Mouse (Mus musculus) CH12.LX (cell line): ENCODE data around the gene Gtf2h1. TPM values are rescaled to one million over a fixed set of nuclear protein-coding genes. Genes with fewer than 3 reads are reported as not detected.

Source experiments
- DNase-seq: peaks from one replicate; pipeline ENCODE4 v3.0.0-alpha.2; 2013; ENCODE audit errors: extremely low read depth
- H3K27ac ChIP-seq: 2 replicates; pipeline ENCODE4 v1.5.1; 2012; ENCODE audit warnings: low read depth, mild to moderate bottlenecking, control low read depth, moderate library complexity; ENCODE audit not compliant: insufficient read depth
- H3K27me3 ChIP-seq: replicated peaks from 2 replicates; pipeline ENCODE3; 2012; ENCODE audit warnings: inconsistent platforms
- H3K36me3 ChIP-seq, 2 experiments: replicated peaks in 1 of 2; 2 replicates each; pipeline versions ENCODE3 to v1.6.1; 2012; ENCODE audit warnings: inconsistent platforms in 1 of 2, low read length in 1 of 2, mild to moderate bottlenecking in 1 of 2, mixed read lengths in 1 of 2, moderate library complexity in 1 of 2; ENCODE audit not compliant: control insufficient read depth in 1 of 2, insufficient read depth in 1 of 2
- H3K4me1 ChIP-seq, 2 experiments: 2 replicates each; pipeline ENCODE4 v1.6.1; 2012; ENCODE audit warnings: inconsistent platforms in 1 of 2, moderate library complexity in 1 of 2; ENCODE audit not compliant: insufficient read depth in 2 of 2, control insufficient read depth in 1 of 2
- H3K4me2 ChIP-seq: 2 replicates; pipeline ENCODE4 v1.6.1; 2012; ENCODE audit warnings: low read depth, mild to moderate bottlenecking, control low read depth; ENCODE audit not compliant: poor library complexity, insufficient read depth, severe bottlenecking
- H3K4me3 ChIP-seq, 3 experiments: fragments of 150-350 bp in 1 of 3; sonication (generic) in 1 of 3; replicated peaks in 1 of 3; 2 replicates each; pipeline versions ENCODE3 to v1.5.1; 2011 to 2012; ENCODE audit warnings: low read depth in 2 of 3, low read length in 2 of 3, mild to moderate bottlenecking in 2 of 3, moderate library complexity in 2 of 3, control low read depth in 1 of 3, improper control_type of control experiment in 1 of 3, inconsistent platforms in 1 of 3, mixed read lengths in 1 of 3; ENCODE audit not compliant: poor library complexity in 1 of 3
- H3K79me2 ChIP-seq: replicated peaks from 2 replicates; pipeline ENCODE4 v1.6.1; 2012; ENCODE audit warnings: mild to moderate bottlenecking, moderate library complexity; ENCODE audit not compliant: control insufficient read depth, poor library complexity, insufficient read depth, severe bottlenecking; ENCODE audit errors: extremely low read depth
- H3K9ac ChIP-seq: 2 replicates; pipeline ENCODE4 v1.6.1; 2012; ENCODE audit warnings: low read depth, mild to moderate bottlenecking, control low read depth, moderate library complexity; ENCODE audit not compliant: insufficient read depth
- H3K9me3 ChIP-seq: replicated peaks from 2 replicates; pipeline ENCODE3; 2012; ENCODE audit warnings: low read length, inconsistent platforms, mixed read lengths
- CHD1 ChIP-seq: IDR thresholded peaks from 2 replicates; pipeline ENCODE4 v1.6.1; 2012; ENCODE audit warnings: low read depth, low read length, improper control_type of control experiment, inconsistent platforms
- CHD2 ChIP-seq: IDR thresholded peaks from 2 replicates; pipeline ENCODE4 v1.6.1; 2011; ENCODE audit warnings: low read length, improper control_type of control experiment
- EP300 ChIP-seq: IDR thresholded peaks from 2 replicates; pipeline ENCODE4 v1.6.1; 2011; ENCODE audit warnings: low read length, improper control_type of control experiment
- HCFC1 ChIP-seq: IDR thresholded peaks from 2 replicates; pipeline ENCODE4 v1.6.1; 2012; ENCODE audit warnings: low read depth, mild to moderate bottlenecking, inconsistent platforms, low read length, improper control_type of control experiment
- IRF4 ChIP-seq: IDR thresholded peaks from 2 replicates; pipeline ENCODE4 v1.6.1; 2014; ENCODE audit warnings: low read depth, mild to moderate bottlenecking, inconsistent platforms, low read length, improper control_type of control experiment
- MAFK ChIP-seq: IDR thresholded peaks from 2 replicates; pipeline ENCODE4 v1.6.1; 2011; ENCODE audit warnings: low read length, improper control_type of control experiment; ENCODE audit not compliant: insufficient replicate concordance
- MEF2A ChIP-seq: IDR thresholded peaks from 2 replicates; pipeline ENCODE4 v1.6.1; 2014; ENCODE audit warnings: low read depth, mild to moderate bottlenecking, inconsistent platforms, low read length, improper control_type of control experiment, borderline replicate concordance
- MXI1 ChIP-seq: IDR thresholded peaks from 2 replicates; pipeline ENCODE4 v1.6.1; 2011; ENCODE audit warnings: mild to moderate bottlenecking, low read depth, low read length, improper control_type of control experiment
- NRF1 ChIP-seq: IDR thresholded peaks from 2 replicates; pipeline ENCODE4 v1.6.1; 2014; ENCODE audit warnings: low read depth, mild to moderate bottlenecking, inconsistent platforms, low read length, improper control_type of control experiment, moderate library complexity
- POLR2A ChIP-seq: IDR thresholded peaks from 2 replicates; pipeline ENCODE4 v1.6.1; 2011; ENCODE audit warnings: low read depth, mild to moderate bottlenecking, improper control_type of control experiment, low read length
- POLR2AphosphoS2 ChIP-seq: IDR thresholded peaks from 2 replicates; pipeline ENCODE4 v1.6.1; 2011; ENCODE audit warnings: low read depth, low read length, improper control_type of control experiment
- TBP ChIP-seq: conservative IDR thresholded peaks from 2 replicates; pipeline ENCODE4 v1.6.1; 2011; ENCODE audit warnings: low read depth, low read length, improper control_type of control experiment
- USF2 ChIP-seq: conservative IDR thresholded peaks from 2 replicates; pipeline ENCODE4 v1.6.1; 2011; ENCODE audit warnings: low read depth, low read length, improper control_type of control experiment
- ZC3H11A ChIP-seq: IDR thresholded peaks from 2 replicates; pipeline ENCODE4 v1.6.1; 2012; ENCODE audit warnings: low read depth, mild to moderate bottlenecking, inconsistent platforms, low read length, improper control_type of control experiment
- ZKSCAN1 ChIP-seq: IDR thresholded peaks from 2 replicates; pipeline ENCODE4 v1.6.1; 2012; ENCODE audit warnings: low read depth, inconsistent platforms, low read length, improper control_type of control experiment, borderline replicate concordance
- ZMIZ1 ChIP-seq: IDR thresholded peaks from 2 replicates; pipeline ENCODE4 v1.6.1; 2012; ENCODE audit warnings: low read depth, mild to moderate bottlenecking, inconsistent platforms, low read length, improper control_type of control experiment
- dilution Hi-C: fragments of 300-500 bp; cut with MboI; formaldehyde crosslinking; loops from 2 replicates; pipeline ENCODE4 v1.14.3; 2020; ENCODE audit warnings: low sequenced_read_pairs; ENCODE audit not compliant: extremely low pct_unique_long_range_greater_than_20kb, extremely low pct_ligation_motif_present
- in situ Hi-C: fragments of 300-500 bp; cut with MboI; formaldehyde crosslinking; loops from 3 replicates; pipeline ENCODE4 v1.14.3; 2019; ENCODE audit warnings: low sequenced_read_pairs, low pct_ligation_motif_present, low pct_unique_long_range_greater_than_20kb, mixed read lengths
- polyA plus RNA-seq: library from polyadenylated mRNA; unstranded; fragments of >175 nt; gene quantifications from 2 replicates; pipeline ENCODE4 v1.2.1, GENCODE M21; 2012; ENCODE audit warnings: low read depth; ENCODE audit not compliant: insufficient read length
- total RNA-seq, 2 experiments: library from RNA; depleted of rRNA; stranded (reverse); fragments of 300-350 nt in 1 of 2; fragments of >200 nt in 1 of 2; gene quantifications; 2 replicates each; pipeline ENCODE4 v1.2.3; 2012 to 2014

Gene Gtf2h1
- total and polyA plus RNA-seq, 3 experiments, result 79.2 to 172 (median 161) TPM

- Histone ChIP-seq H3K27me3 (no peaks in the 10 kb centered on the region), H3K4me3 (no peak overlapping the region), H3K4me1 (peaks cover 5 to 30% of the 10 kb centered on the region in 2 experiments; a peak in 3 of 4 replicates), H3K9me3 (no peaks in the 10 kb centered on the region), H3K79me2 (no peaks in the 10 kb centered on the region), H3K27ac (no peak overlapping the region), H3K9ac (no peak overlapping the region), H3K36me3 (peaks cover 0 to 4% of the 10 kb centered on the region in 2 experiments), H3K4me2 (peak overlapping the region; percentile 54)
- dilution Hi-C loops (no loop called here), in situ Hi-C loops (no loop called here)
- TF ChIP-seq POLR2A (0 out of 2 replicates have a peak, but pooled peaks have one; percentile 17), NRF1 (no peak)
- DNase-seq, result peak; percentile 46
These were observed 43.0 kb downstream of the Gtf2h1 start for GRCm38 (mm10) chr7:46838891-46839302.

- TF ChIP-seq MAFK (no peak), ZKSCAN1 (no peak), IRF4 (no peak), MEF2A (no peak), CHD1 (no peak), TBP (no peak), EP300 (no peak), HCFC1 (no peak), ZMIZ1 (no peak), ZC3H11A (no peak), CHD2 (no peak)
- Histone ChIP-seq H3K4me1 (peaks cover 5 to 33% of the 10 kb centered on the region in 2 experiments; a peak in 3 of 4 replicates), H3K9me3 (no peaks in the 10 kb centered on the region), H3K4me2 (no peak overlapping the region), H3K27ac (no peak overlapping the region), H3K4me3 (no peak overlapping the region), H3K36me3 (peaks cover 0 to 4% of the 10 kb centered on the region in 2 experiments), H3K27me3 (no peaks in the 10 kb centered on the region), H3K79me2 (no peaks in the 10 kb centered on the region), H3K9ac (no peak overlapping the region)
- in situ Hi-C loops, result no loop called here
- DNase-seq, result no peak
- dilution Hi-C loops, result no loop called here
These were observed 43.5 kb downstream of the Gtf2h1 start for GRCm38 (mm10) chr7:46839446-46839845.

- in situ Hi-C loops, result no loop called here
- H3K79me2 ChIP-seq, result no peaks in the 10 kb centered on the region
- dilution Hi-C loops, result no loop called here
- H3K9me3 ChIP-seq, result no peaks in the 10 kb centered on the region
- TF ChIP-seq POLR2AphosphoS2, result no peak
- no peak for TF ChIP-seq USF2
- TF ChIP-seq MXI1, result no peak
- no peaks in the 10 kb centered on the region for H3K27me3 ChIP-seq
- no peak for DNase-seq
- no peak overlapping the region for H3K9ac ChIP-seq
- H3K36me3 ChIP-seq, result peaks cover 0 to 4% of the 10 kb centered on the region in 2 experiments
- no peak overlapping the region for H3K4me2 ChIP-seq
- no peak overlapping the region for H3K27ac ChIP-seq
- peaks cover 5 to 33% of the 10 kb centered on the region in 2 experiments; a peak in 3 of 4 replicates for H3K4me1 ChIP-seq
- no peak overlapping the region for H3K4me3 ChIP-seq
These were observed 44.0 kb downstream of the Gtf2h1 start for GRCm38 (mm10) chr7:46839861-46840260.
